Mouse (Mus musculus): ENCODE results near the gene Gm20509.
"Not testable (repeated sequence)": the region's sequence is repeated elsewhere in the genome, so short reads cannot be mapped to it uniquely, and the experiment has no call there.

Gene Gm20509

DNA sequence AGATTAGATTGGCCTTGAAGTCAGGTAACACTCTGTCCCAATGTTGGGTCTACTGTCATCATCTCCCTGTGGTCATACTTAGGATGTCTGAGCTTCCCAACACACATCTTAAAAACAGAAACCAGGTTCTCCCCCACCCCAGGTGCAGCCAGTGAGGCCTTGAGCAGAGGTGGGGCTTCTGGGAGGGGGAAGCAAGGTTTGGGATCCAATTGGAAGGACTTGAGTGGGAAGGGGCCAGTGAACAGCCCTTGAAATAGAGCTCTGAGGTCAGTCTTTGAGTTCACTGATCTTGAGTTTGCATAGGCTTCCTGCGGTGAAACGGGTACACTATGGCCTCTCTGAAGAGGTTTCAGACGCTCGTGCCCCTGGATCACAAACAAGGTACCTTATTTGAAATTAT is at the start of gene Gm20509:
Gm20509 (plus strand) TSS at position 290 of the 400 bp plus-strand sequence.
- DNase-seq (ENCODE audit: low read depth), result no peak

DNA sequence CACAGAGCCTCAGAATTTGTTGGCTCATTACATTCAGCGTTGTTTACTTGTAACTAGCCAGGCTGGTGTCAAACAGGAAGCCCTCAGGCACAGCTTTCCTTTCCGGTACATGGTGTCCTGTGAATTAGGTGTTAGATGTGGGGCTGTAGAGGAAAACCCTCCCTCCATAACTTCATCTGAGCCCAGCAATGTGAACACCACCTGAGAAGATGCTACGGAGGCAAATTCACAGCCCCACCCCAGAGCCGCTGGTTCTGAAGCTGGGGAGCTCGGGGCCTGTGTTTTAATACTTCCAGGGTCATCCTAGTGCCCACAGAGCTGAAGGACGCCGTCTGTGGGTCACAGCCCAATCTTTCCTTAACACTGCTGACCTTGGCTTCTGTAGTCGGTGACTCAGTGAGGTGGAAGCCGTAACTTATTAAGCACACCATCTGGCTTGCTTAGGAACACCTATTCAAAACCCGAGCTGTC is 46.8 kb upstream of the Gm20509 start:
- peak; percentile 68 for DNase-seq (ENCODE audit: low read depth)

DNA sequence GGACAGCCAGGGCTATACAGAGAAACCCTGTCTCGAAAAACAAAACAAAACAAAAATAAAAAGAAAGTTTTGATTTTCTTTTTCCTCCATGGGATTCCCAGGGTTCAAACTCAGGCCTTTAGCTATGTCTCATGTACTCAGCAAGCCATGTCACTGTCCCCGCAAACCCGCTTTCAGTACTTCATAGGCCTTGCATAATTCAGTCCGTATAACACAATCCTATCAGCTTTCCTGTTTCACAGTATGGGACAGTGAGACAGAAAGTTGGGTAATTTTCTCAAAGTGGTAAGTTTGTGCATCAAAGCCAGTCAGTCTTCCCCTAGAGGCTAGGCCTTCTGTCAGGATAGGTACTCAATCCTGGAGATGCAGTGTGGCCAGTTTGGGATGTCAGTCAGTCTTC is 43.0 kb upstream of the Gm20509 start:
- no peak for DNase-seq (ENCODE audit: low read depth)

DNA sequence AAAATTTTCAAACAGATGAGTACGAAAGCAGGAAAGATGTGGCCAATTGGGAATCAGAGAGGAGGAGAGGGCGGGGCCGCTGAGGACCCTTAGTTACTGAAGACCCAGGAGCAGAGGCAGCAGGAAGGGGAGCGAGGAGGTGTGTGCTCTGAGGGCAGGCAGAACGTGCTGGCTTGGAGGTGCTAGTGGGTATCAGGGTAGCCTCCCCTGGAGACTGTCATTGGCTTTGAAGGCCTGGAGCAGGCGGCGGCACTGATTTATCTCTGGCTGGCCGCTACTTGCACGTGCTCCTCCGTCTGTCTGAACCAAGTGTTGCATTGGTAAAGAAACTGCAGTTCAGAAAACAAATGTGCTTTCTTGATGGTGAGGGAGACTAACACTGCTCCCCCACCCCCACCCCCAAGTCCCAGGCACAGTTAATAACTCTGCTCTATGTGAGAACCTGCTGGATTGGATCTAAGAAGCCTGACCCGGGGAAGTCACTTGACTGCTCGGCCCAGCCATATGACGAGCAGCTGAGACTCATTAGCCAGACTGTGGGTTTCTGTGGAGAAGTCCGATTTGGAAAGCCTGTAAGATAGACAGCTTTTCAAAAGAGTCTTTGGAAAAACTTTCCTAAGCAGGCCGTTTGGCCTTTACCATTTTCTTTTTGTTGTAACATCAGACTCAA is 38.5 kb upstream of the Gm20509 start:
- no peak for DNase-seq (ENCODE audit: low read depth)

GRCm38 (mm10) chr9:73067086-73067485 is 35.2 kb upstream of the Gm20509 start:
- DNase-seq (ENCODE audit: low read depth), result no peak

GRCm38 (mm10) chr9:73068230-73068679 is 34.0 kb upstream of the Gm20509 start:
- DNase-seq (ENCODE audit: low read depth), result peak; percentile 68

DNA sequence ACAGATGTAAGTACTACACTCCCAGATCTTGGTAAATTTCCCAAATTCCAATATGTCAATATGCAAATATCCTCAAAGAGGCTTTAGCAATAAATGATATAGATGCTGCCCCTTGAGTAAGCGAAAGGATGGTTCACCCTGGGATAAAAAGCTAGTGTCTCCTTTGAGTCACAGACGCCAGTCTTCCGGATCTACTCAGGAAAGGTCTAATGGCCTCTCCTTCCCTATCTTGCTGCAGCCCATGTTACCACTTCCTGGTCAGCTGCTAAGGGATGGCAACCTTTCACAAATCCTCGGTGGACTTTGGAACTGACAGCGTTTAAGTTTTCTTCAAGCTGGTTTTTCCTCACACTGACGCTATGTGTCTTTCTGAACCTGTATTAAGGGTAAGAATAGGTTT is 33.6 kb upstream of the Gm20509 start:
- DNase-seq (ENCODE audit: low read depth), result no peak

GRCm38 (mm10) chr9:73070971-73071659 is 31.2 kb upstream of the Gm20509 start:
- DNase-seq (ENCODE audit: low read depth), result peak; percentile 81

DNA sequence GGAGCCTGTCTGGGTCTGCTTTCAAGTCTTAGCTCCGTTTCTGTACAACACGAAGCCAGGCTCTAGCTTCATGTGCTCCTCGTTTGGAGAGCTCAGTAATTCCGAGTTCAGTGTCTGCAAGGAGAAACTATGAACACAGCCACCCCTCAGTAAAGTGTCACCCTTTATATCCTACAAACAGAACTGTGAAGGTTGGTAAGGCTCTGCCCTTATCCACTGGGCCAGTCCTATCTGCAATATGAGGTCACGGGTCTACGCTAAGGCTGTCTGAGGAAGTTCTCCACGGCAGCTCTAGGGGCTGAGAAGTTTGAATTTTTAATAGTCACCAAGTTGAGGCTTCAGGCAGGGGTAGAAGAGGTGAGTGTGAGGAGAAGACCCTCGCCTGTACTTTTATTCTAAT is 29.8 kb upstream of the Gm20509 start:
- DNase-seq (ENCODE audit: low read depth), result peak; percentile 61

DNA sequence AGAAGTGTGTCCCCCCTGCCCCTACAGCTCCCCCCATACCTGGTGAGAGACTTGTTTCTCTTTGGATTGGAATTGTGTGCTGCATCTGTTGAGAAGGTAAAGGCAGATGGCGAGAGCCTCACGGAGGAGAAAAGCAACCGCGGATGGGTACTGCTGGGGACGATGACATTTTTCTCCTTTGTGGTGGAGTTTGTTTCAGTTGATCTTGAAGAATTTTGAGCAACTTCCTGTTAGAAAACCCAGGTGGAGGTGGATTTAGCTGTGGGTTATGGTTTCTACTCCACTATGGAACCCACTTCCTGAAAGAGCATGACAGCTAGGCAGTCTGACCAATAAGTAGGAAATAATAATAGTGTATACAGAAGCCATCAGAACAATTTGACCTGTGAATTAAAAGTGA is 29.1 kb upstream of the Gm20509 start:
- peak; percentile 81 for DNase-seq (ENCODE audit: low read depth)

- not testable (repeated sequence) for DNase-seq (ENCODE audit: low read depth)
These were observed 22.9 kb upstream of the Gm20509 start for GRCm38 (mm10) chr9:73079349-73079748.

- peak; percentile 64 for DNase-seq (ENCODE audit: low read depth)
These were observed 22.4 kb upstream of the Gm20509 start for GRCm38 (mm10) chr9:73079801-73080325.

GRCm38 (mm10) chr9:73082291-73083000 is 19.8 kb upstream of the Gm20509 start:
- DNase-seq (ENCODE audit: low read depth), result no peak

DNA sequence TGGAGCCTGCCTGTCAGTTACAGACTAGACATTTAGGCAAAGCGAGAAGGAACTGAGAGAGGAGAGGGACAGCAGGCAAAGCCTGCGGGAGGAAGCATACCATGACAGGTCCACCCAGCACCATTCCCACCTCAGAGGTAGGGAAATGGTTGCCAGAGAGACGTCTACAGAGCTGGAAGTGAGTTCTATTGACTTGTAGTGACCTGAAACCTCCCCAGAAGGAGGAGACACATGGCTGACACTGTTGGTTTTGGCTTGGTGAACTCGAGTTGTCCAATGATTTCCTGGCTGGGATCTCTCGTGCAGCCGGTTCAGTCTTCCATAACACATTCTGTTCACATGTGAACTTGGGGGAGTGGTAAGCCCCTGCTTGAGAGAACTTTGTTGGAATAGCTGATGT is 18.3 kb upstream of the Gm20509 start:
- DNase-seq (ENCODE audit: low read depth), result no peak

GRCm38 (mm10) chr9:73085845-73086244 is 16.4 kb upstream of the Gm20509 start:
- DNase-seq (ENCODE audit: low read depth), result no peak

DNA sequence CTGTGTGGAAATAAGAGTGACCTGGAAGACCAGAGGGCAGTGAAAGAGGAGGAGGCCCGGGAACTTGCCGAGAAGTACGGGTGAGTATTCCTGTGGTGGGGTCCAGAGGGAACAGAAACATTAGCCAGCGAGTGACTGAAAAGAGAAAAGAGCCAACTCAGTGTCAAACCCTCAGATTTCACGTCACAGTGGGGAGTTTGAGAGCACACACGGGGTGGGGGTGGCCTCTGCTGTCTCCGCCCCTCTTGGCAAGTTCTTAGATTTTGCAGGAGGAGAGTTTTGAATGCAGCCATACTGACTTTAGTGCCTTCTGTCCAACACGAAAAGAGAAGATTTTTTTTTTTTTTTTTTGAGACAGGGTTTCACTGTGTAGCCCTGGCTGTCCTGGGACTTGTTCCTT is 15.1 kb upstream of the Gm20509 start:
- DNase-seq (ENCODE audit: low read depth), result peak; percentile 73

GRCm38 (mm10) chr9:73087581-73087980 is 14.7 kb upstream of the Gm20509 start:
- DNase-seq (ENCODE audit: low read depth), result peak; percentile 48

DNA sequence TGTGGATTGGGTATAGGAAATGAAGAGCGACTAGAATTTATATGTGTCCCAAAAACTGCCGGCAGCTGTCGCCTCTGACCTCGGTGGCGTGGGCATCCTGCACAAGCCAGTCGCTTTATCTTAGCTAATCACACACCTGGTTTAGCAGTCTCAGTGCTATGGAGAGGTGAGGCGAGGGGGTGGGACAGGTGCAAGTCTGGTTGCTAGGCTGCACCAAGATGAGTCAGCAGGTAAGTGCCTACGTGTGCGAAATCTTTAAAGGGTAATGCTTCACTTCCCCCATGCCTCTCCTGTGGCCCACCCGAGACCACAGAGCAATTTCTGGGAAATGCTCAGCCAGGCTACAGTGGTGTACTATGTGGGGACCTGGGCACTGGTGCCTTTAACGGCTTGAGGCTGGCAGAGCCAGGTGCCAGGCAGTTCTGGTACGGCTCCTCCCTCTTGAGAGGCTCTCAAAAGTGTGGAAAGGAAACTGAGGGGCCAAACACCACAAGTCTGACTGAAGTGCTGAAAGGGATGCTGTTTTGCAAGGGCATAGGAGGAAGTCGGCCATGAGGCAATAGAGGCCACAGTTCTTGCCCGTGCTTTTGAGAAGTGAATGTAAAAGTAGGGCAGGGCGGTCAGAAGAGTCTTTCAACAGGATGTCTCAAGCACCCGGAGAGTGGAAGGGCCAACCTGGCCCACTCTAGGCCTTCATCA is 12.9 kb upstream of the Gm20509 start:
- peak; percentile 85 for DNase-seq (ENCODE audit: low read depth)

DNA sequence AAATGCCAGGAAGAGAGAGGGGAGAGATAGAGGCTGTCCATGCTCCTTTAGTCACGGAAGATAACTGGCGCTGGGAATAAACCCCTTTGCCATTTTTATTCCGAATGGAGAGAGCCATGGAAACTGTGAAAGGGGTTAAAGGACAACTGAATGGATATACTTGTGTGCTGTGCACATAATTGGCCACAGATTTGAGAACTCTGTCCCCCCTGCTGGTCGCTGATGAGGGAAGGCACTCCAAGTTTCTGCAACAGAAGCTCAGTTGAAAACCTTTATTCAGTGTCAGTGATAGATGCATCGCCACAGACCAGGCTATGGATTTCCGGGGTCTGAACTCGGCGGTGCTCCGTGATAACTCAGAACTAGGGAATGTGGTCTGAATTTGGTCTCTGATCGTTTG is 12.1 kb upstream of the Gm20509 start:
- peak; percentile 51 for DNase-seq (ENCODE audit: low read depth)

- DNase-seq (ENCODE audit: low read depth), result peak; percentile 85
These were observed 10.5 kb upstream of the Gm20509 start for GRCm38 (mm10) chr9:73091747-73092146.

DNA sequence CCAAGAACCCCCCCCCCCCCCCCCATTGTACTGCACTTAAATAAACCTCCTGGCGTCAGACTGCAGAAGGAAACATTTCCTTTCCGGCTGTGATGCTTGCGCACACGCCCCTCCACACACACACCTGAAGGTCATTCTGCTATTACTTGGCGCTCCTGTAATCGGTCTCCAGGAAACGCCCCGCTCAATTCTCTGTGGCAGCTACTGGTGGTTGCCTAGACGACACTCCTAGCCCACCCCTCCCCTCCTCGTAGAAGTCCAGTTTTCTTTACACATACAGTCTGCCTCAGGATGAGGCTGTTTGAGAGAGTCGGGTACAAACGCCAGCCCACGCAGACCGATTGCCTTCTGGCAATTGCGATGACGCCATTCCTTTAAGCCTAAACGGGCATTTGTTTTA is 7.7 kb upstream of the Gm20509 start:
- no peak for DNase-seq (ENCODE audit: low read depth)

- DNase-seq (ENCODE audit: low read depth), result no peak
These were observed 4.4 kb upstream of the Gm20509 start for GRCm38 (mm10) chr9:73097898-73098297.
